ENCODE assay signal across 22 mouse cellular contexts in genomic region chr4:125640520-125640919, GRCm38 (mm10).
DNase-seq lines count a peak whose midpoint lies in the region; ATAC-seq lines count a peak whose summit lies in the region.
"Had no signal": no experiment of that assay in that cellular context is flagged by ENCODE, and none has a peak within 500 bp of the region (broad histone marks: within the 10 kb centered on the region; RNA-seq: fewer than 3 reads in every experiment).

No protein-coding gene starts in this region.

- no peak overlapping the region for H3K4me3 ChIP-seq in heart, embryonic 13.5 days
- no peak overlapping the region for H3K4me3 ChIP-seq in heart, embryonic 15.5 days
- H3K4me3 ChIP-seq: embryonic facial prominence, embryonic 10.5 days; forebrain, embryonic 13.5 days; gastrocnemius, adult 2 months; hindbrain, embryonic 15.5 days had no signal

- peak; percentile 87 for DNase-seq in heart, adult 11 months
- no peak for DNase-seq in heart, postnatal 14 days
- no peak for DNase-seq in heart, adult 8-10 months (ENCODE audit: low spot score)
- DNase-seq in heart, postnatal 4 days, result peak; percentile 68
- DNase-seq in right cerebral cortex, postnatal 4 days, result no peak
- DNase-seq: adrenal gland, adult 8-10 months; adrenal gland, postnatal 36 days; B cell, adult 2 months; cerebellum, adult 2 months; cerebellum, postnatal 10 days; forebrain, postnatal 0 days; gastrocnemius, adult 2 months; gastrocnemius, postnatal 25 days; kidney, adult 2 months had no signal

- H3K36me3 ChIP-seq in heart, embryonic 13.5 days, result no peaks in the 10 kb centered on the region
- H3K36me3 ChIP-seq in heart, embryonic 15.5 days, result no peaks in the 10 kb centered on the region
- H3K36me3 ChIP-seq: embryonic facial prominence, embryonic 10.5 days; G1E; hindbrain, embryonic 15.5 days had no signal

- peak; percentile 41; the same call in 1 of the 2 replicates for ATAC-seq in heart, embryonic 13.5 days (ENCODE audit: extremely low read depth, insufficient number of reproducible peaks, low FRiP score, low TSS enrichment)
- ATAC-seq in heart, embryonic 15.5 days (replicated peaks; ENCODE audit: insufficient number of reproducible peaks, insufficient read depth, low FRiP score, low read depth), result peak; percentile 77
- ATAC-seq: CD4-positive, CD25-positive, alpha-beta regulatory T cell, adult 4 months; forebrain, embryonic 13.5 days; forebrain, postnatal 0 days; intestine, embryonic 16.5 days had no signal

- peak overlapping the region; percentile 63 for H3K9ac ChIP-seq in heart, embryonic 13.5 days
- 0 out of 2 replicates have a peak overlapping the region, but pooled peaks have one; percentile 35 for H3K9ac ChIP-seq in heart, embryonic 15.5 days
- H3K9ac ChIP-seq: forebrain, embryonic 13.5 days; forebrain, postnatal 0 days; hindbrain, embryonic 15.5 days had no signal

- no peaks in the 10 kb centered on the region for H3K9me3 ChIP-seq in heart, embryonic 13.5 days
- no peaks in the 10 kb centered on the region for H3K9me3 ChIP-seq in heart, embryonic 15.5 days (replicated peaks)
- H3K9me3 ChIP-seq: embryonic facial prominence, embryonic 10.5 days; forebrain, embryonic 13.5 days; hindbrain, embryonic 15.5 days had no signal

- H3K4me1 ChIP-seq in heart, embryonic 13.5 days, result peaks cover 77% of the 10 kb centered on the region
- H3K4me1 ChIP-seq in heart, embryonic 15.5 days (replicated peaks), result peaks cover 60% of the 10 kb centered on the region

- WGBS in heart, embryonic 13.5 days, result 25% methylated on average over 9 of the region's 9 CpGs
- 41% methylated on average over 9 of the region's 9 CpGs for WGBS in heart, embryonic 15.5 days

- intact Hi-C loops in heart, postnatal 14 days (cut with DNase I), result no loop called here

- H3K27me3 ChIP-seq in heart, embryonic 13.5 days (replicated peaks), result no peaks in the 10 kb centered on the region
- H3K27me3 ChIP-seq in heart, embryonic 15.5 days, result no peaks in the 10 kb centered on the region

- peak overlapping the region; percentile 97 for H3K27ac ChIP-seq in heart, embryonic 13.5 days (replicated peaks)
- H3K27ac ChIP-seq in heart, embryonic 15.5 days, result peak overlapping the region; percentile 96
- H3K27ac ChIP-seq: embryonic facial prominence, embryonic 10.5 days; forebrain, embryonic 13.5 days; gastrocnemius, adult 2 months; hindbrain, embryonic 15.5 days had no signal

- H3K4me2 ChIP-seq in heart, embryonic 13.5 days, result peak overlapping the region; percentile 36
- H3K4me2 ChIP-seq in heart, embryonic 15.5 days, result peak overlapping the region; percentile 22; the same call in 1 of the 2 replicates
- H3K4me2 ChIP-seq: forebrain, embryonic 13.5 days; hindbrain, embryonic 15.5 days had no signal

Comparison
In these comparisons a context has a peak if more than half of its experiments do, and no peak if none do; other contexts are left out.
1. DNase-seq: peak in heart, adult 11 months (single experiment) and heart, postnatal 4 days (single experiment); none in heart, postnatal 14 days (0 of 2), heart, adult 8-10 months (single experiment) and right cerebral cortex, postnatal 4 days (single experiment).